Mouse (Mus musculus) inflammation-experienced regulatory T-cells, adult 6 months (primary cell): ENCODE measurements around the gene Apaf1. TPM values are rescaled to one million over a fixed set of nuclear protein-coding genes. Genes with fewer than 3 reads are reported as not detected.

Source experiments
- ATAC-seq: one replicate; pipeline ENCODE4 v1.8.0; 2017
- polyA plus RNA-seq, 3 experiments: library from polyadenylated mRNA; unstranded; fragments of 100-300 nt; shearing (Covaris generic); gene quantifications; one replicate each; pipeline ENCODE4 v1.2.1; 2017

Apaf1 gene
- 10 to 100 TPM in 2 of 3 experiments, 1 to 10 TPM in 1; 6.9 to 23.2 (median 11.6) TPM for polyA plus RNA-seq

- ATAC-seq: peak; percentile 89
These were observed at the start of gene Apaf1, which contains the start of gene Ikbip for GRCm38 (mm10) chr10:91082550-91083392. Gene Apaf1, minus strand, starts transcription at chr10:91082770. Gene Ikbip, plus strand, starts transcription at chr10:91082940.

- ATAC-seq: no peak
These were observed 49.0 kb upstream of the Apaf1 start for GRCm38 (mm10) chr10:91131565-91131964.

- no peak for ATAC-seq
These were observed 48.2 kb upstream of the Apaf1 start for GRCm38 (mm10) chr10:91130792-91131191.

- no peak for ATAC-seq
These were observed 46.1 kb upstream of the Apaf1 start for GRCm38 (mm10) chr10:91128551-91129160.

- no peak for ATAC-seq
These were observed 44.8 kb upstream of the Apaf1 start for GRCm38 (mm10) chr10:91127395-91127794.

- ATAC-seq: no peak
These were observed 44.2 kb upstream of the Apaf1 start for GRCm38 (mm10) chr10:91126618-91127355.

- ATAC-seq: peak; percentile 95
These were observed 41.6 kb upstream of the Apaf1 start, which contains the start of gene Slc25a3 for GRCm38 (mm10) chr10:91123828-91124822. Gene Slc25a3, minus strand, starts transcription at chr10:91124059.

GRCm38 (mm10) chr10:91123281-91123827 lies 40.8 kb upstream of the Apaf1 start:
- peak; percentile 34 for ATAC-seq

- ATAC-seq: no peak
These were observed 40.1 kb upstream of the Apaf1 start for GRCm38 (mm10) chr10:91122646-91123045.

GRCm38 (mm10) chr10:91116958-91117357 lies 34.4 kb upstream of the Apaf1 start:
- ATAC-seq: no peak

- no peak for ATAC-seq
These were observed 27.3 kb upstream of the Apaf1 start for GRCm38 (mm10) chr10:91109841-91110240.

- ATAC-seq: no peak
These were observed 23.4 kb upstream of the Apaf1 start for GRCm38 (mm10) chr10:91105981-91106380.

- ATAC-seq: no peak
These were observed 20.4 kb upstream of the Apaf1 start for GRCm38 (mm10) chr10:91102799-91103590.

GRCm38 (mm10) chr10:91101936-91102335 lies 19.4 kb upstream of the Apaf1 start:
- no peak for ATAC-seq

- ATAC-seq: no peak
These were observed 17.5 kb upstream of the Apaf1 start for GRCm38 (mm10) chr10:91100101-91100500.

- ATAC-seq: no peak
These were observed 15.5 kb upstream of the Apaf1 start for GRCm38 (mm10) chr10:91098056-91098455.

GRCm38 (mm10) chr10:91094251-91095104 lies 11.9 kb upstream of the Apaf1 start:
- ATAC-seq: no peak

GRCm38 (mm10) chr10:91092812-91093211 lies 10.2 kb upstream of the Apaf1 start:
- ATAC-seq: no peak

- peak; percentile 14 for ATAC-seq
These were observed 890 bp upstream of the Apaf1 start for GRCm38 (mm10) chr10:91083393-91083927.
